Comparison of ENCODE assay signal across 29 mouse cellular contexts in the genomic region with DNA sequence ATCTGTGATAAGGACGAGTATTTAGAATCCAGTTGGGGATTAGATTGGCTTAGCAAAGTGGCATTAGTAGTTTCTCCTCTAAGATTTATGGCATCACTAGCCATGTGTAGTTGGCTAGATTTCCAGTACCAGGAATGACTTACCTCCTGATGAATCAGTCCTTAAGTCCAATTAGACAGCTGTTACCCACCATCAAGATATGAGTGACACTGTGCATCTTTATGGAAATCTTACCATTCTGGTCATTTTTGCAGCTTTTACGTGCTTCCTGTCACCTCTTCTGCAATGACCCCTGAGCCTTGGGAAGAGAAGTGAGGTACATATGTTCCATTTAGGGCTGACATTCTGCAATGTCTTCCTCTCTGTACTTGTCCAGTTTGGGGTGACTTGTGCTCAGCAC. TPM values are rescaled to one million over a fixed set of nuclear protein-coding genes. Genes with fewer than 3 reads are reported as not detected.
"Had no signal": no experiment of that assay in that cellular context is flagged by ENCODE, and none has a peak within 500 bp of the region (broad histone marks: within the 10 kb centered on the region; RNA-seq: fewer than 3 reads in every experiment).

No protein-coding gene starts in this region.

- H3K4me3 ChIP-seq: heart, embryonic 10.5 days; heart, embryonic 12.5 days; heart, embryonic 13.5 days; heart, embryonic 15.5 days; hindbrain, embryonic 10.5 days; hindbrain, embryonic 12.5 days; hindbrain, embryonic 13.5 days; hindbrain, embryonic 15.5 days; intestine, embryonic 15.5 days; kidney, embryonic 15.5 days; layer of hippocampus, adult 2 months had no signal

- DNase-seq: heart, postnatal 10 days; heart, postnatal 36 days; heart, postnatal 4 days; kidney, adult 11 months; kidney, adult 18-20 months; kidney, adult 2 months; kidney, adult 8-10 months; kidney, adult 9 months; kidney, postnatal 10 days; kidney, postnatal 14 days; kidney, postnatal 25 days; kidney, postnatal 36 days; kidney, postnatal 4 days; layer of hippocampus, adult 9-11 months; layer of hippocampus, postnatal 36 days had no signal

- H3K27me3 ChIP-seq: heart, embryonic 12.5 days; heart, embryonic 13.5 days; heart, embryonic 15.5 days; hindbrain, embryonic 12.5 days; hindbrain, embryonic 13.5 days; hindbrain, embryonic 15.5 days; intestine, embryonic 15.5 days; kidney, embryonic 15.5 days had no signal

- H3K36me3 ChIP-seq: heart, embryonic 10.5 days; heart, embryonic 12.5 days; heart, embryonic 13.5 days; heart, embryonic 15.5 days; hindbrain, embryonic 10.5 days; hindbrain, embryonic 12.5 days; hindbrain, embryonic 13.5 days; hindbrain, embryonic 15.5 days; intestine, embryonic 15.5 days; kidney, embryonic 15.5 days had no signal

- H3K4me2 ChIP-seq: heart, embryonic 11.5 days; heart, embryonic 12.5 days; heart, embryonic 13.5 days; heart, embryonic 15.5 days; hindbrain, embryonic 12.5 days; hindbrain, embryonic 13.5 days; hindbrain, embryonic 14.5 days; hindbrain, embryonic 15.5 days; intestine, embryonic 15.5 days; kidney, embryonic 15.5 days had no signal

RNA-seq across cellular contexts. Expression of gene Slc35g2, which starts 55.4 kb away (rescaled TPM):
- total RNA-seq: hematopoietic stem cell, adult 5-6 weeks had no signal
